Mouse (Mus musculus) brain, adult 2 months (tissue): Measurements from ENCODE around the gene Slc1a7.

ENCODE experiments used
- DNase-seq: peaks from one replicate; pipeline ENCODE4 v3.0.0; 2011; ENCODE audit warnings: low read depth, low spot score

Gene Slc1a7

DNA sequence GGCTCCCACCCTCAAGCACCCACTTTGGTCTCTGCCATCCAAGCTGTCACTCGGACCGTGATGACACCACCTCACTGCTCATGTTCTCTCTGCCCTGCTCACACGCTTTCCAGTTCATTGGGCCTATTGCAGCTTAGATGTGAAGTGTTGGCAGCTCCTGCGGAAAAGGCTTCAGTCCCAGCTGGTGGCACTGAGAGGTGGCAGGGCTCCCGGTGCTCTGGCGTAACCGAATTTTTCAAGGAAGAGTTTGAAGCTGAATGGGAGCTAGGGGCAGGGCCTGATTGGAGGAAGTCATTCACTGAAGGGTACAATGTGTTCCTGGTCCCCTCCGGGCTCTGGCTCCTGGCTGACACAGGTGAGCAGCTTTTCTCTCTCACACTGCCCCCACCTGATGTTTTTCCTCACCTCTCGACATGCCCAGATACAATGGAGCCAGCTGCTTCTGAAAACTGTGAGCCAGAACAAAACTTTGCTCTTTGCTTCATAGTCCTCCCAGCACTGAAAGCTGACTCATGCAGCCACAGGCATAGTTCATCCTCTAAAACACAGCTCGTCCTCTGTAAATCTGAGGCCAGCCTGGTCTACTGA lies 83.6 kb downstream of the Slc1a7 start:
- DNase-seq, result peak; percentile 92

DNA sequence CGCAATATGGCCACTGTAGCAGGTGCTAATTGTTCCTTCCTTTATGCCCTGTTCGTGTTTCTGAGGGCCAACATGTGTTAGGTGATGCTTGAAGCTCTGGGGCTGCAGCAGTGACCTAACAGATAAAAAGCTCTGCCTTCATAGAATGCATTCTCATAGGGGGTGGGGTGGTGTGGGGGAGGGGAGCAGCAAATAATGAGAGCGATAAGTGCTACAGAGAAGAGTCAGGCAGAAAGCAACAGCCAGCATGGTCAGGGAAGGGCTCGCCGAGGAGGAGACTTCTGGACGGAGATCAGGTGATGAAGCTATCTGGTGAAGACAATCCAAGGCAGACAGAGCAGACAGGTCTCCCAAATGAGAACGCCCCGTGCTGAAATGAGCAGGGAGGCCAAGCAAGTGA lies 84.5 kb downstream of the Slc1a7 start:
- no peak for DNase-seq

DNA sequence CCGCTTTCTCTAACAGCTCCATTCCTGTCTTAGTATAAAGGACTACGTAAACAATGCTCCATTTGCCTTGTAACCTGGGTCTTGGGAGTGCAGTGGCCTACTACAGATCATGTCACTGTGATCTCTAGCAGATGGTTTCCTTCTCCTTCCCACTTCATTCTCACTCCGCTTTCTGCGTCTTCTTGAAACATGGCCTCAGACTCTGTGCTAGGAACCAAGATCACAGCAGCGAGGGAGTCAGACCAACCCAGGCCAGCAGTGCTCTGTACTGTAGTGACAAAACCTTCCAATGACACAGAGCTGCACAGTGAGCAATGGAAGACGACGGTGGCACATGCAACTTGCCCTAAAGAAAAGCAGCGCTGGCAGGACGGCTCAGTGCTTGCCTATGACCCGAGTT lies 87.7 kb downstream of the Slc1a7 start:
- no peak for DNase-seq

DNA sequence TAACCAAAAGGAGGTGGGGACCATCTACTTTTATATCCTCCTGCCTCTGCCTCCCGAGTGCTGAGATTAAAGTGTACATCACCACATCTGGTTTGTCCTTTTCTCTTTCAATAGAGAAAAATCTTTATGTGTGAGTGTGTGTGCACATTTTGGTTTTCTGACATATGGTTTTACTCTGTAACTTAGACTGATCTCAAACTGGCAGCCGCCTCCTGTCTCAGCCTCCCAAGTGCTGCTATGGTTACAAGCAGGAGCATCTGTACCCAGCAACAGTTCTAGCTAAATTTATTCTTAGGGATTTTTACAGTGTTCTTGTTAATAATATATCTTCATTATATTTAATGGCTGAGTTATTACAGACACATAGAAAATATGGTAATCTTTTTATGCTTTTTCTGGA lies 89.1 kb downstream of the Slc1a7 start:
- peak; percentile 75 for DNase-seq

DNA sequence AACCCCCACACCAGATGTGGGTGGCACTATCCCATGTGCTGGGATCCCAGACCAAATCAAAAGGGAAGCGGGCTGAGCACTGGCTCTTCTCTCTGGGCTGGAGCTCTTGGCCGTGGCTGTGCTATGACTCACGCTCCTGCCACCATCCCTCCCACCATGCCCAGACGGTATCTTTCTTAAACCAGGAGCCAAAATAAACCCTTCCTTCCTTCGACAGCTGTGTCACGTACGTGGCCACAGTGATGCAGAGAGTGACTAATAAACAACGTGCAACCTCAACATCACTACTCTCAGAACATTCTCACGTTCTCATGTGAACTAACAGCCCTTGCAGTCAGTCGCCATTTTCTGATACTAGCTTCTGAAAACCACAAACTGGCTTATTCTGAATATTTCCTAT lies 90.0 kb downstream of the Slc1a7 start:
- peak; percentile 87 for DNase-seq

DNA sequence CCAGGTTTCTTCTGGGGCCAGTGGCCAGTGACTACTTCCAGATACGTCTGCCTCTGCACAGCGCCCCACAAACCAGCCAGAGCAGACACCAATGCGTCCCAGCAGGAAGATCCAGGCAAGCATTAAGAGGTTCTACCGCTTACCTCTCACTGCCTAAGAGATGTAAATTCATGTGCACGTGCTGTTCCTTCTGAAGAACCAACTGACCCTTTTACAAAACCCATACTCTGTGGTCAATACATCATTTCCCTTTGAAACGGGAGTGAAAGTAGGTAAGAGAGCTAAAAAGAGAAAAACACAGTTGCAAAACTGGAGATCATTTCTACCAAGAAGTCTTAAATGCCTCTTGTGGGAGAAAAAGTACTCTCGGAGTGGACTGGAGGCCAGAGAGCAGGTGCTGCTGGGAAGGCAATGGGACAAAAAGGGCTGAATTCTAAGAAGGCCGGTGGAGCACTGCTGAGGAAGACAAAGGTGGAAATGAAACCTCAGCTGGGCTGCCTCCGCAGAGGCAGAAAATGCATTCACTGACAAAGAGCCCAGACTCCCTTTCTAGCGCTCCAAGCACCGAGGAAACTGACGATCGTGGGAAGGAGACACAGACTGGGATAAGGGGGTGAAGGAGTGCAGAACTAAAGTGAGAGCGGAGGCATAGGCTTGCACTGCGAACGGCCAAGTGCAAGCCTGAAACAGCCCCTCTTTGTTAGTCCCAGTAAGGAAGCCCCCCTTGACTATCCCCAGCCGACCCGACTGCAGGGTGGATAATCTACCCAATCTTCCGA lies 91.7 kb downstream of the Slc1a7 start:
- peak; percentile 81 for DNase-seq

DNA sequence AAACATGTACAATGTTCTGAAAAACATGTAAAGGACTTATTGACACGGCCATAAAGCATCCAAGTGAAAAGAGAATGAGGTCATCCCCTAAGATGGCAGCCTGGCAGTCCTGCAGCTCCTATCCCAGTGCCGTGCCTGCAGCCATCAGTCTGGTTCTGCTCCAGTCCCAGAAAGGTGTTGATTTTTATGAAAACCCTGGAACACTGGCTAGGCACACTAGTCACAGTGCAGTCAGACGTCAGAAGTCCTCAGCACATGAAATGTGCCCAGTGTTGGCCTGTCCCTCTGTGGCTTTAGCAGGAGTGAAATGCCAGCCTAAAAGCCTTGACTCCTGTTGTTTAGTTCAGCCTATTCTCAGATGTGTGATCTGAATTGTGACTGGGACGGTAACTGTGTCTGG lies 92.6 kb downstream of the Slc1a7 start:
- DNase-seq, result peak; percentile 34

DNA sequence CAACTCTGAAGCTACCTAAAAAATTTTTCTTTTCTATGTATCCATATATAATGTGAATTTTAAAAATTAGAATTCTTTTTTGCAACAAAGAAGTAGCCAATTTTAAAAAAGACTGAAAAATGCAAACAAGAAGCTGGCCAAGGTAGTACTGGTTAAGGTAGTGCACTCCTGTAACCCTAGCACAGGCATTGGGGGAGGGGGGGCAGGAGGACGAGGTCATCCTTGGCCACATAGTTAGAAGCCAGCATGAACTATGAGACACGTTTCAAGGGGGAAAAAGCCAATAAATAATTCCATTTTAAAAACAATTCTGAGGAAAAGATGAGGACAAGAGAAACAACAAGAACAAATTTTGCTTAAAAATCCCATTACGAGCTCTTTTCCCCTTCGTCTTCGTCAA lies 94.4 kb downstream of the Slc1a7 start:
- DNase-seq, result no peak
